Mouse (Mus musculus): Measurements from ENCODE around the gene Mmd. TPM values are rescaled to one million over a fixed set of nuclear protein-coding genes. Genes with fewer than 3 reads are reported as not detected.
A peak's percentile ranks its signal among the peaks of the same experiment; 100 is the strongest.

Mmd gene
- polyA plus RNA-seq, 1 experiment from 2014 or later, result 44.6 TPM

DNA sequence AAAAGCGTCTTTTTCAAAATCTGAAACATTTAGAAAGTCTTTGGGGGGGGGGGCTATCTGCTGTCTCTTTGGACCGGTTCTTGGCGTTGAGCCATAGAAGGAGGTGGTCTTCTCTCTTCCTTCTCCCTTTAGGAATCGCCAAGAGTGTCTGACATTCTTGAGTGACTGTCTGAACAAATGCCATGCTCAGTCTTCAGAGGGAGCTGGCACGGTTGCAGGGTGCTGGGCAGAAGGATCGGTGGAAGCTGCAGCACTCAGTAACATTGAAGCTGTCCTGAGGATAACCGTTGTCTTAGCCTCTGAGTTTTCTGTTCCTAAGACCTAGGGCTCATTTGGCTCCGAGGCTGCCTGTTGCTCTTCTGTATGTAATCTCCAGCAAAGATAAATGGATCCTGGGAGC, 3.1 kb downstream of the Mmd start:
- 84% methylated on average over 8 of the region's 8 CpGs for WGBS

DNA sequence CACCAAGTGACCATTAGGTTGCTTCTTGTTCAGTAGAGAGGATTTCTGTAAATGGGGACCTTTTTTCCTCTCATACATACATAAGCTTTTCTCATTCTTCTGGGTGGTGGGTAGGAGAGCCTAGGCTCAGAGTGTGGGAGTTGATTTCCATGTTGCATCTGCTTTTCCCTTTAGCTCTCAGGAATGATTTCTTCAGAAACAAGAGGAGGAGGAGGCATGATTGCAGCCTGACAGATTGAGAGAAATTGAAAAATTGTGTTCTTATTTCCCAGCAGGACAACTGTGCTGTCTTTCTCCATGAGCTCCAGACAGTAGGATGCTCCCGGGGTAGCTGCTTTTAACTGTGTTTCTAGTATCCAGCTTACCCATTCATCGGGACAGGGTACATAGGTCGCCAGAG, 5.3 kb downstream of the Mmd start:
- Histone ChIP-seq H3K36me3 (replicated peaks) (peaks cover 37% of the 10 kb centered on the region), H3K4me1 (peaks cover 53% of the 10 kb centered on the region), H3K4me3 (no peak overlapping the region), H3K9me3 (no peaks in the 10 kb centered on the region), H3K27me3 (replicated peaks; ENCODE audit: low read depth, poor library complexity, severe bottlenecking) (no peaks in the 10 kb centered on the region), H3K27ac (replicated peaks) (no peak overlapping the region)
- no peak for DNase-seq (ENCODE audit: low spot score)
- 91% methylated on average over 3 of the region's 3 CpGs for WGBS

More for the DNA sequence above, 3.1 kb downstream of the Mmd start:
- Histone ChIP-seq H3K36me3 (replicated peaks) (peaks cover 24% of the 10 kb centered on the region), H3K4me3 (no peak overlapping the region), H3K9me3 (no peaks in the 10 kb centered on the region), H3K4me1 (peaks cover 47% of the 10 kb centered on the region), H3K27ac (replicated peaks) (no peak overlapping the region), H3K27me3 (replicated peaks; ENCODE audit: low read depth, poor library complexity, severe bottlenecking) (no peaks in the 10 kb centered on the region)
- DNase-seq (ENCODE audit: low spot score), result no peak

GRCm38 (mm10) chr11:90255687-90256086, 6.4 kb downstream of the Mmd start:
- Histone ChIP-seq H3K4me1 (peaks cover 48% of the 10 kb centered on the region), H3K27ac (replicated peaks) (no peak overlapping the region), H3K9me3 (no peaks in the 10 kb centered on the region), H3K27me3 (replicated peaks; ENCODE audit: low read depth, poor library complexity, severe bottlenecking) (no peaks in the 10 kb centered on the region), H3K4me3 (no peak overlapping the region), H3K36me3 (replicated peaks) (peaks cover 48% of the 10 kb centered on the region)
- no peak for DNase-seq (ENCODE audit: low spot score)
- WGBS, result 78% methylated on average over 6 of the region's 6 CpGs

DNA sequence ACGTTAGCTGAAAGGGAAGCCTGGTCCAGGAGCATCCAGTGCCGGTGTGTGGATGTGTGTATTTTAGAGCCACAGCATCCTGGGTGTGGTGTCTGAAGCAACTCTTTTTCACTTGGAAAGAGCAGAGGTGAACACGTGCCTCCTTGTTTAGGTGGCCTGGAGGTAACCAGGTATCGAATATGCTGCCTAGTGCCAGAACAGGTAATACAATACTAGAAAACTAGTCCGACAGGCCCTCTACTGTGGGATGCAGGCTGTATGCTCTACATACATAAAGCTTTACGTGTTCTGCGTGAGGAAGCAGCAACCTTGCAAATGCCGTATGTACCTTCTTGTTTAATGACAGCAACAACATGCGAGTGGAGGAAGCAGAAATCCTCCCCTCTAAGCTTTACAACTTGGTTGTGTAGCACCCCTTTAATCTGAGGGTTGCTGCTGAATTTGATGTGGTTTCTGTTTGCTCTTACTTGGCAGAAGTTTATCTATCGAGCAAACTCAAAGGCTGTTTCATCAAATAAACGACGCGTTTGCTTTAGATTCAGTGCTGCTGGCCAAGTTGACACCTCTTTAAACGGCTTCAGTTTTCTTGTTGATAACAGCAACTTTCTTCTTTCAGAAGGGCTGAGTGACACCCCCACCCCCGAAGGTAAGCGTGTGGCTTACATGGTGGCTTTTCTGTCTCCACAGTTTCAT, 7.7 kb downstream of the Mmd start:
- Histone ChIP-seq H3K4me1 (peaks cover 36% of the 10 kb centered on the region), H3K9me3 (no peaks in the 10 kb centered on the region), H3K27ac (replicated peaks) (no peak overlapping the region; the same call in 1 of the 2 replicates), H3K4me3 (no peak overlapping the region), H3K36me3 (replicated peaks) (peaks cover 61% of the 10 kb centered on the region), H3K27me3 (replicated peaks; ENCODE audit: low read depth, poor library complexity, severe bottlenecking) (no peaks in the 10 kb centered on the region)
- no peak for DNase-seq (ENCODE audit: low spot score)
- 89% methylated on average over 16 of the region's 16 CpGs for WGBS

GRCm38 (mm10) chr11:90258321-90258927, 9.2 kb downstream of the Mmd start:
- no peak for DNase-seq (ENCODE audit: low spot score)

DNA sequence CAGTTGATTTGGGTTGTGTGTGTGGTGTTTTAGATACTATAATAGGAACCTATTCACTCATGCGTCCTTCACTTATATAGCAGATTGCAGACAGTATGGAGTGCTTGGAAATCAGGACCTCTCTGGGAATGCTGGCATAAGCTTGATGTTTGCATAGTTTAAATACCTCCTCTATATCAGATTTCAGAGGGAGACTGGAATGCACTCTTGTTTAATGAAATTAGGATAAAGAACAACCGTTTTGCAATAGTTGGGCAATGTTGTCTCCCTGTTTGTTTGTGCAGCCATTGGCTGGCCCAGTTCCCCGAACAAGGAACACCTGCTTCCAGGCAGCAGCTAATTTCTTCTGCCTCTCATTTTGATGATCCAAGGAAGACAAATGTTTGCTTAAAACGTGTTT, 9.8 kb downstream of the Mmd start:
- Histone ChIP-seq H3K36me3 (replicated peaks) (peaks cover 67% of the 10 kb centered on the region), H3K4me1 (peaks cover 30% of the 10 kb centered on the region), H3K27me3 (replicated peaks; ENCODE audit: low read depth, poor library complexity, severe bottlenecking) (no peaks in the 10 kb centered on the region), H3K9me3 (no peaks in the 10 kb centered on the region), H3K4me3 (no peak overlapping the region), H3K27ac (replicated peaks) (no peak overlapping the region)
- no peak for DNase-seq (ENCODE audit: low spot score)
- WGBS, result 42% methylated on average over 4 of the region's 4 CpGs

More at GRCm38 (mm10) chr11:90258321-90258927, 9.2 kb downstream of the Mmd start:
- Histone ChIP-seq H3K9me3 (no peaks in the 10 kb centered on the region), H3K4me3 (no peak overlapping the region), H3K27ac (replicated peaks) (no peak overlapping the region), H3K36me3 (replicated peaks) (peaks cover 66% of the 10 kb centered on the region), H3K4me1 (peaks cover 27% of the 10 kb centered on the region), H3K27me3 (replicated peaks; ENCODE audit: low read depth, poor library complexity, severe bottlenecking) (no peaks in the 10 kb centered on the region)
- WGBS, result 75% methylated on average over 10 of the region's 10 CpGs

DNA sequence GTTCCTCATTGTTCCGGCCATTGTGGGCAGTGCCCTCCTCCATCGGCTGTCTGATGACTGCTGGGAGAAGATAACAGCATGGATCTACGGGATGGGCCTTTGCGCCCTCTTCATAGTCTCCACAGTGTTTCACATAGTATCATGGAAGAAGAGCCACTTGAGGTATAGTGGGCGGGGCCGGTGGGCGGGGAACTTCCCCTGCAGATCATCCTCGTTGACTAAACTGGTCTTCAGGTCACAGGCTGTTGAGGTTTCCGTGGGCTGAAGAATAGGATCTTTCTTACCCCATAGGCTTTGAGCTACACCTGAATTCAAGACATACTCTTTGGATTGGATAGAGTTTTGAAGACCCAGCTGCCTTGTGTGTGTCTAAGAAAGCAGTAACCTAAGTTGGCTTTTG, 10.6 kb downstream of the Mmd start:
- 88% methylated on average over 9 of the region's 9 CpGs for WGBS
- Histone ChIP-seq H3K4me3 (no peak overlapping the region), H3K27me3 (replicated peaks; ENCODE audit: low read depth, poor library complexity, severe bottlenecking) (no peaks in the 10 kb centered on the region), H3K9me3 (no peaks in the 10 kb centered on the region), H3K27ac (replicated peaks) (no peak overlapping the region), H3K36me3 (replicated peaks) (peaks cover 74% of the 10 kb centered on the region), H3K4me1 (peaks cover 38% of the 10 kb centered on the region)
- DNase-seq (ENCODE audit: low spot score), result no peak

- Histone ChIP-seq H3K36me3 (replicated peaks) (peaks cover 91% of the 10 kb centered on the region), H3K4me1 (peaks cover 27% of the 10 kb centered on the region), H3K27me3 (replicated peaks; ENCODE audit: low read depth, poor library complexity, severe bottlenecking) (no peaks in the 10 kb centered on the region), H3K9me3 (no peaks in the 10 kb centered on the region), H3K27ac (replicated peaks) (no peak overlapping the region; the same call in 1 of the 2 replicates), H3K4me3 (no peak overlapping the region)
- WGBS, result 39% methylated on average over 11 of the region's 11 CpGs
- DNase-seq (ENCODE audit: low spot score), result peak; percentile 19
Observed at GRCm38 (mm10) chr11:90264180-90264579, 14.9 kb downstream of the Mmd start.

DNA sequence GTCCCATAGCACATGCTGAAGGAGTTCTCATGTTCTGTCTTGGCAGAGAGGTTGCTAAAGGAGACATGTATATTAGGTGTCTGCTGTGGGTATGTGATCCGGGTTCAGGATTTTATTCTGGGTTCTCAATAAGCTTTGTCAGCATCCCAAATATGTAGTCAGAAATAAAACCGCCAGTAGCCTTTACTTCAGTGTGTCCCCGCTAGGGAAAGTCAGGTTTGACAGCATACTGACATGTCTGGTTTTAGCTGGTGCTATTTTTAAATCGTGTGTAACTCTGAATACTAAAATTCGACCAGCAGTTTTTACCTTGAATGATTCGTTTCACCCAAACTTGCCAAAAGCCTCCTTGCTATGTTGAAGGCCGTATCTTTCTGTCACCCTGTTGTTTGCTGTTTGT, 16.3 kb downstream of the Mmd start:
- Histone ChIP-seq H3K27ac (replicated peaks) (no peak overlapping the region), H3K27me3 (replicated peaks; ENCODE audit: low read depth, poor library complexity, severe bottlenecking) (no peaks in the 10 kb centered on the region), H3K36me3 (replicated peaks) (peaks cover 89% of the 10 kb centered on the region), H3K4me3 (no peak overlapping the region), H3K9me3 (no peaks in the 10 kb centered on the region), H3K4me1 (peaks cover 28% of the 10 kb centered on the region)
- 94% methylated on average over 7 of the region's 7 CpGs for WGBS
- no peak for DNase-seq (ENCODE audit: low spot score)

DNA sequence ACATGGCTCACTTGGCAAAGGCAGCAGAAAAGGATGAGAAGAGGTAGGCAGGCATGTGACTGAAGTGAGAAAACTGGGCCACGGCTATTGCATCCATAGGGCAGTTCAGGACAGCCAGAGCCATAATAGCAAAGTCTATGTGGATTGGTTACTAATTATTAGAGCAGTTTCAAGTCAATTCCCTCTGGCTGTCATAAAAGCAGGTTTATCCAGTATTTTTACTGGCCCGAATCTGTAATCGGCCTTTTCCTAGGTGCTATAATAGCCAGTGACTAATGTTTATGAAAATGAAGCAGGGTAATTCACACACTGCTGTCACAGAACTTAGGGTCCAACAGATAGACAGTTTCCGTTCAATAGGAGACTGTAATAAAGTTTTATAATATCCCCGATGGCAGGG, 19.7 kb downstream of the Mmd start:
- 83% methylated on average over 5 of the region's 5 CpGs for WGBS
- no peak for DNase-seq (ENCODE audit: low spot score)
- H3K4me3 ChIP-seq, result no peak overlapping the region
- H3K36me3 ChIP-seq (replicated peaks), result peaks cover 88% of the 10 kb centered on the region
- no peaks in the 10 kb centered on the region for H3K9me3 ChIP-seq
- no peaks in the 10 kb centered on the region for H3K27me3 ChIP-seq (replicated peaks; ENCODE audit: low read depth, poor library complexity, severe bottlenecking)
- no peak overlapping the region for H3K27ac ChIP-seq (replicated peaks)
- peaks cover 26% of the 10 kb centered on the region for H3K4me1 ChIP-seq

DNA sequence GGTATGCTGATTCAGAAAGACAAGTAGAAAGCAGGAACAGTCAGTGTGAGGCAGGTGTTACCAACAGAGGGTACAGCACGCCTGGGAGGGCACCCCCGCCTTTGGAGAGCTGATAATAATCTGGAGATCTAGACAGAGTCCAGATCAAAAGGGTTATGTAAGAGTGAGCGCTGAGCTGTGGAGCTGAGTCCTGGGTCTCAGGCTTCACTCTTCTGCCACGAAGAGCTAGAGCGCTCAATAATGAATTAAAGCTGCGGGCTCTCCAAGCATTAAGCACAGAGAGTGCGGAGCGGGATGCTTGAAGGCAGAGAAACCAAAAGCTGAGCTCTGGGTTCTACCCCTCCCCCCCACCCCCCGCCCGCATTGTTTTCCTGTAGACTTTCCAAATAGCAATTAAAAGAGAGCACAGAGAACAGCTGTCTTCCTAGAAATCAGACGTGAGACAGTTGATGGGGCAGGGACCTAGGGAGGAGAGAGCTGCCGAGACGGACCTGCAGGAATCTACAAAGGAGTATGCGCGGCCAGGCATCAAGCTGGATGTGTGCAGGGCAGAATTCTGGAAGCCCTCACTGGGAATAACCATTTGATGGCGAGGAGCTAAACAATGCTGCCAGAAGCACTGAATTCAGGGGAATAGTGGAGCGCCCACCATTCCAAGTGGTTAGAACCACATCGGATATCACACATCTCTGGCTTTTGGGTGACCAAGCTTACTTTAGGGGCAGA, 20.3 kb downstream of the Mmd start:
- Histone ChIP-seq H3K4me3 (no peak overlapping the region), H3K36me3 (replicated peaks) (peaks cover 87% of the 10 kb centered on the region), H3K27me3 (replicated peaks; ENCODE audit: low read depth, poor library complexity, severe bottlenecking) (no peaks in the 10 kb centered on the region), H3K27ac (replicated peaks) (no peak overlapping the region), H3K4me1 (peaks cover 20% of the 10 kb centered on the region), H3K9me3 (no peaks in the 10 kb centered on the region)
- 44% methylated on average over 18 of the region's 18 CpGs for WGBS
- DNase-seq (ENCODE audit: low spot score), result no peak

DNA sequence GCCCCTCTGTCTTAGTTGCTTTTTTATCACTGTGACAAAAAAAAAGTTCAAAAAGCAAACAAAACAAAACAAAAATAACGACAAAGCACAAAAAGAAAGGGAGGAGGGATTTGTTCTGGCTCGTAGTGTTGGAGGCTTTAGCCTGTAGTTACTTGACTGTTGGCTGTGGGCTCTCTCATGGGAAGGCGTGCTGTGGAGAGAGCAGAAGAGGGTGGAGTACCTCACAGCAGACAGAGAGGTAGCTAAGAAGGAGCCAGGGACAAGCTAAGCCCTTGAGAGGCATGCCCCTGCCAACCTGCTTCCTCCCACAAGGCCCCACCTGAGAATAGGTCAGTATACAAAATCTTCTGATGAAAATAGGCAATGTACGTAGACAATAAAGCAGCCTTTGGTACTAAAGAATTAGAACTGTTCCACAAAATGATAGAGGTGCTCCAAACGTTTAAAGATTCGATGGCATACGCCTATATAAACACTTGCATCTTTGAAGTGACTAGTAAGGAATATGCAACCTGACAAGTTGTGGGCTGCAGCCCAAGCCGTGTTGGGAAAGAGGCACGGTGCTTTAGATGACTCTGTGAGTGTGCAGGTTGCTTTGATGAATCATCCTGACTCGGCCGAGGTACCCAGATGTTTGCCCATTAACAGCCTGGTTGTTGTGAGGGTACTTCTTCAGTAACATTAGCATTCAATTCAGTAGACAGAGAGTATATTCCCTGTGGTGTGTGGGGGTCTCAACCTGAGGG, 21.0 kb downstream of the Mmd start:
- no peak for DNase-seq (ENCODE audit: low spot score)
- no peaks in the 10 kb centered on the region for H3K9me3 ChIP-seq
- H3K27ac ChIP-seq (replicated peaks), result no peak overlapping the region
- WGBS, result 89% methylated on average over 11 of the region's 11 CpGs
- H3K4me1 ChIP-seq, result peaks cover 17% of the 10 kb centered on the region
- H3K4me3 ChIP-seq, result no peak overlapping the region
- no peaks in the 10 kb centered on the region for H3K27me3 ChIP-seq (replicated peaks; ENCODE audit: low read depth, poor library complexity, severe bottlenecking)
- H3K36me3 ChIP-seq (replicated peaks), result peaks cover 84% of the 10 kb centered on the region
